14 mouse cellular contexts compared by ENCODE assay signal in genomic region chr1:179386237-179386975, GRCm38 (mm10).
DNase-seq lines count a peak whose midpoint lies in the region; ATAC-seq lines count a peak whose summit lies in the region.
"Had no signal": no experiment of that assay in that cellular context is flagged by ENCODE, and none has a peak within 500 bp of the region (broad histone marks: within the 10 kb centered on the region; RNA-seq: fewer than 3 reads in every experiment).

No protein-coding gene starts in this region.

- H3K27me3 ChIP-seq in hindbrain, embryonic 11.5 days (ENCODE audit: control insufficient read depth, insufficient read depth, low read length): no peaks in the 10 kb centered on the region
- no peaks in the 10 kb centered on the region for H3K27me3 ChIP-seq in hindbrain, embryonic 13.5 days
- no peaks in the 10 kb centered on the region for H3K27me3 ChIP-seq in intestine, embryonic 15.5 days (replicated peaks)
- no peaks in the 10 kb centered on the region for H3K27me3 ChIP-seq in limb, embryonic 11.5 days (ENCODE audit: control insufficient read depth, insufficient read depth, low read length)

- H3K36me3 ChIP-seq in hindbrain, embryonic 11.5 days (ENCODE audit: control insufficient read depth, insufficient read depth, low read length): no peaks in the 10 kb centered on the region
- no peaks in the 10 kb centered on the region for H3K36me3 ChIP-seq in hindbrain, embryonic 13.5 days
- no peaks in the 10 kb centered on the region for H3K36me3 ChIP-seq in intestine, embryonic 15.5 days
- no peaks in the 10 kb centered on the region for H3K36me3 ChIP-seq in limb, embryonic 11.5 days (ENCODE audit: control insufficient read depth, insufficient read depth, low read length)

- no peak overlapping the region for H3K9ac ChIP-seq in hindbrain, embryonic 11.5 days (ENCODE audit: low read depth, low read length)
- no peak overlapping the region for H3K9ac ChIP-seq in hindbrain, embryonic 13.5 days
- H3K9ac ChIP-seq in intestine, embryonic 15.5 days: no peak overlapping the region
- no peak overlapping the region for H3K9ac ChIP-seq in limb, embryonic 11.5 days (ENCODE audit: low read length)
- H3K9ac ChIP-seq: liver, embryonic 14.5 days had no signal

- peak; percentile 13 for DNase-seq in hindbrain, embryonic 11.5 days (ENCODE audit: low spot score)
- peak; percentile 82 for DNase-seq in R1 (ENCODE audit: low read depth, low spot score)
- peak; percentile 33 for DNase-seq in limb, embryonic 11.5 days (ENCODE audit: low spot score)
- DNase-seq in lung, postnatal 25 days (ENCODE audit: low spot score): no peak
- DNase-seq in spleen, adult 18-20 months: no peak
- no peak for DNase-seq in T-cell, adult 2 months (ENCODE audit: low spot score)
- DNase-seq: cerebellum, postnatal 10 days; thymus, postnatal 25 days had no signal

- H3K4me1 ChIP-seq in hindbrain, embryonic 11.5 days (replicated peaks; ENCODE audit: control insufficient read depth, insufficient read depth, low read length): no peaks in the 10 kb centered on the region
- H3K4me1 ChIP-seq in hindbrain, embryonic 13.5 days (replicated peaks): no peaks in the 10 kb centered on the region
- H3K4me1 ChIP-seq in intestine, embryonic 15.5 days (replicated peaks): no peaks in the 10 kb centered on the region
- H3K4me1 ChIP-seq in limb, embryonic 11.5 days (ENCODE audit: control insufficient read depth, insufficient read depth, low read length): peaks cover 4% of the 10 kb centered on the region; the same call in 1 of the 2 replicates

- WGBS in hindbrain, embryonic 11.5 days: 60% methylated on average over 15 of the region's 15 CpGs
- WGBS in hindbrain, embryonic 13.5 days: 60% methylated on average over 15 of the region's 15 CpGs
- 47% methylated on average over 15 of the region's 15 CpGs for WGBS in intestine, embryonic 15.5 days
- 49% methylated on average over 15 of the region's 15 CpGs for WGBS in limb, embryonic 11.5 days

- H3K27ac ChIP-seq in hindbrain, embryonic 11.5 days (ENCODE audit: low read depth, low read length): no peak overlapping the region
- H3K27ac ChIP-seq in hindbrain, embryonic 13.5 days: no peak overlapping the region; the same call in 1 of the 2 replicates
- no peak overlapping the region for H3K27ac ChIP-seq in intestine, embryonic 15.5 days
- H3K27ac ChIP-seq in limb, embryonic 11.5 days (replicated peaks; ENCODE audit: low read depth, low read length): no peak overlapping the region
- H3K27ac ChIP-seq: left cerebral cortex, adult 2 months; liver, embryonic 14.5 days had no signal

- ATAC-seq in hindbrain, embryonic 11.5 days (ENCODE audit: low FRiP score): no peak
- no peak for ATAC-seq in hindbrain, embryonic 13.5 days (ENCODE audit: low FRiP score)
- peak; percentile 87 for ATAC-seq in intestine, embryonic 15.5 days
- ATAC-seq in limb, embryonic 11.5 days (ENCODE audit: insufficient number of reproducible peaks, low FRiP score, low TSS enrichment, low read depth): no peak
- ATAC-seq: inflammation-experienced regulatory T-cells, adult 6 months had no signal

- no peak overlapping the region for H3K4me3 ChIP-seq in hindbrain, embryonic 11.5 days (ENCODE audit: low read depth, low read length)
- no peak overlapping the region for H3K4me3 ChIP-seq in hindbrain, embryonic 13.5 days
- H3K4me3 ChIP-seq in intestine, embryonic 15.5 days (replicated peaks): no peak overlapping the region
- no peak overlapping the region for H3K4me3 ChIP-seq in limb, embryonic 11.5 days (ENCODE audit: low read depth, low read length)
- H3K4me3 ChIP-seq: erythroblast, embryonic 14.5 days; left cerebral cortex, adult 2 months had no signal

- H3K9me3 ChIP-seq in hindbrain, embryonic 11.5 days (ENCODE audit: control insufficient read depth, low read length): no peaks in the 10 kb centered on the region
- H3K9me3 ChIP-seq in hindbrain, embryonic 13.5 days: no peaks in the 10 kb centered on the region
- H3K9me3 ChIP-seq in intestine, embryonic 15.5 days: no peaks in the 10 kb centered on the region
- H3K9me3 ChIP-seq in limb, embryonic 11.5 days (ENCODE audit: control insufficient read depth, low read length): no peaks in the 10 kb centered on the region

- no peak overlapping the region for H3K4me2 ChIP-seq in hindbrain, embryonic 11.5 days (replicated peaks; ENCODE audit: low read depth, low read length)
- no peak overlapping the region for H3K4me2 ChIP-seq in hindbrain, embryonic 13.5 days
- no peak overlapping the region for H3K4me2 ChIP-seq in intestine, embryonic 15.5 days (replicated peaks)
- H3K4me2 ChIP-seq in limb, embryonic 11.5 days (ENCODE audit: low read depth, severe bottlenecking): no peak overlapping the region

Comparison
In these comparisons a context has a peak if more than half of its experiments do, and no peak if none do; other contexts are left out.
1. DNase-seq: peak in hindbrain, embryonic 11.5 days (single experiment), R1 (single experiment) and limb, embryonic 11.5 days (single experiment); none in lung, postnatal 25 days (single experiment), spleen, adult 18-20 months (0 of 2) and T-cell, adult 2 months (single experiment).